ENCODE assay signal across 14 mouse cellular contexts in genomic region chr14:73404016-73404415, GRCm38 (mm10).
"Had no signal": no experiment of that assay in that cellular context is flagged by ENCODE, and none has a peak within 500 bp of the region (broad histone marks: within the 10 kb centered on the region; RNA-seq: fewer than 3 reads in every experiment).

No protein-coding gene starts in this region.

- H3K9ac ChIP-seq: limb, embryonic 12.5 days; limb, embryonic 15.5 days; liver, embryonic 12.5 days; liver, embryonic 15.5 days had no signal

- H3K4me1 ChIP-seq: limb, embryonic 15.5 days had no signal

- H3K9me3 ChIP-seq: limb, embryonic 12.5 days; limb, embryonic 15.5 days; liver, embryonic 12.5 days; liver, embryonic 15.5 days; megakaryocyte, embryonic 14.5 days had no signal

- ATAC-seq: liver, embryonic 12.5 days had no signal

- H3K27me3 ChIP-seq: limb, embryonic 12.5 days; limb, embryonic 15.5 days; liver, embryonic 12.5 days; liver, embryonic 15.5 days; megakaryocyte, embryonic 14.5 days had no signal

- H3K36me3 ChIP-seq: limb, embryonic 12.5 days; limb, embryonic 15.5 days; liver, embryonic 12.5 days; liver, embryonic 15.5 days had no signal

- H3K4me2 ChIP-seq: limb, embryonic 12.5 days; limb, embryonic 15.5 days; liver, embryonic 12.5 days; liver, embryonic 15.5 days; midbrain, embryonic 11.5 days had no signal

- H3K27ac ChIP-seq: limb, embryonic 12.5 days; limb, embryonic 15.5 days; liver, embryonic 12.5 days; liver, embryonic 15.5 days had no signal

- DNase-seq: kidney, adult 18-20 months; kidney, adult 9 months; kidney, postnatal 14 days; kidney, postnatal 4 days; left cerebral cortex, postnatal 4 days; lung, adult 2 months; midbrain, embryonic 14.5 days; thymus, adult 18-20 months had no signal

- H3K4me3 ChIP-seq: limb, embryonic 12.5 days; limb, embryonic 15.5 days; liver, embryonic 12.5 days; liver, embryonic 15.5 days; megakaryocyte, embryonic 14.5 days had no signal
